15 mouse cellular contexts compared by ENCODE assay signal in genomic region chr10:92347960-92348675, GRCm38 (mm10).
"Had no signal": no experiment of that assay in that cellular context is flagged by ENCODE, and none has a peak within 500 bp of the region (broad histone marks: within the 10 kb centered on the region; RNA-seq: fewer than 3 reads in every experiment).

No protein-coding gene starts in this region.

- H3K27me3 ChIP-seq: liver, embryonic 15.5 days; midbrain, embryonic 15.5 days; neural tube, embryonic 13.5 days; stomach, embryonic 15.5 days had no signal

- H3K36me3 ChIP-seq: limb, embryonic 10.5 days; liver, embryonic 15.5 days; midbrain, embryonic 15.5 days; neural tube, embryonic 13.5 days; stomach, embryonic 15.5 days had no signal

- H3K4me1 ChIP-seq: liver, embryonic 15.5 days; midbrain, embryonic 15.5 days; stomach, embryonic 15.5 days had no signal

- DNase-seq: kidney, adult 8-10 months; kidney, postnatal 14 days; lung, adult 2 months; lung, postnatal 36 days; right cerebral cortex, postnatal 14 days; thymus, adult 2 months; thymus, postnatal 25 days had no signal

- H3K9ac ChIP-seq: liver, embryonic 15.5 days; midbrain, embryonic 15.5 days; neural tube, embryonic 13.5 days; stomach, embryonic 15.5 days had no signal

- H3K27ac ChIP-seq: left cerebral cortex, adult 2 months; limb, embryonic 10.5 days; liver, embryonic 15.5 days; midbrain, embryonic 15.5 days; neural tube, embryonic 13.5 days; stomach, embryonic 15.5 days had no signal

- H3K4me3 ChIP-seq: left cerebral cortex, adult 2 months; limb, embryonic 10.5 days; liver, embryonic 15.5 days; midbrain, embryonic 15.5 days; neural tube, embryonic 13.5 days; stomach, embryonic 15.5 days had no signal

- H3K9me3 ChIP-seq: limb, embryonic 10.5 days; liver, embryonic 15.5 days; midbrain, embryonic 15.5 days; neural tube, embryonic 13.5 days; stomach, embryonic 15.5 days had no signal

- ATAC-seq: lung, postnatal 0 days; midbrain, embryonic 15.5 days had no signal

- H3K4me2 ChIP-seq: liver, embryonic 11.5 days; liver, embryonic 15.5 days; midbrain, embryonic 15.5 days; neural tube, embryonic 13.5 days; stomach, embryonic 15.5 days had no signal
